Mouse (Mus musculus): ENCODE data around the gene Akt1s1. TPM values are rescaled to one million over a fixed set of nuclear protein-coding genes. Genes with fewer than 3 reads are reported as not detected.

Akt1s1 gene
- polyA plus RNA-seq, 1 experiment from 2014 or later = 53.9 TPM

- Histone ChIP-seq H3K27me3 (ENCODE audit: control insufficient read depth, insufficient read depth, low read length) (no peaks in the 10 kb centered on the region), H3K9me3 (replicated peaks; ENCODE audit: control insufficient read depth, low read length) (no peaks in the 10 kb centered on the region), H3K4me2 (peak overlapping the region; percentile 61), H3K4me1 (ENCODE audit: control insufficient read depth, insufficient read depth, low read length) (peaks cover 26% of the 10 kb centered on the region), H3K4me3 (ENCODE audit: low read depth, low read length) (peak overlapping the region; percentile 34), H3K9ac (ENCODE audit: low read depth, low read length) (peak overlapping the region; percentile 59; the same call in 1 of the 2 replicates), H3K27ac (ENCODE audit: low read depth, low read length) (peak overlapping the region; percentile 46), H3K36me3 (ENCODE audit: control insufficient read depth, insufficient read depth, low read length) (peaks cover 36% of the 10 kb centered on the region)
- ATAC-seq (replicated peaks; ENCODE audit: insufficient number of reproducible peaks, low FRiP score, low TSS enrichment) = 0 out of 2 replicates have a peak, but pooled peaks have one; percentile 29
- WGBS (ENCODE audit: insufficient replicate concordance) = 9% methylated on average over 21 of the region's 21 CpGs
Observed at GRCm38 (mm10) chr7:44901230-44901722, 52.5 kb downstream of the Akt1s1 start.

MicroRNAs encoded within 50 kb of the gene (microRNA counts, 519-probe panel; counts per million panel counts)
- microRNA mmu-miR-707 = 32.2 counts per million

Small RNA genes lying within 50 kb of the gene (microRNA-seq; reads per million reads assigned to microRNA genes)
- not detected for gene Mir707 (ENCODE audit: borderline number of aligned reads)

Other genes with a start within 250 kb of the Akt1s1 start
- gene Myh14, start 178.1 kb upstream of the Akt1s1 start, polyA plus RNA-seq (2014; fragmentation: Nextera tagmentation; extraction: Ambion mirVana) = 0.31 and 0.56 TPM in 2 replicates
- gene Izumo2, start 140.2 kb upstream of the Akt1s1 start, polyA plus RNA-seq (2014; fragmentation: Nextera tagmentation; extraction: Ambion mirVana) = not detected in 2 replicates
- gene Vrk3, start 100.6 kb upstream of the Akt1s1 start, polyA plus RNA-seq (2014; fragmentation: Nextera tagmentation; extraction: Ambion mirVana) = 30.6 and 34.1 TPM in 2 replicates
- gene Zfp473, start 97.9 kb upstream of the Akt1s1 start, polyA plus RNA-seq (2014; fragmentation: Nextera tagmentation; extraction: Ambion mirVana) = 0.58 and 1.2 TPM in 2 replicates
- 49.0 and 57.5 TPM in 2 replicates for gene Nup62, start 32.9 kb upstream of the Akt1s1 start, polyA plus RNA-seq (2014; fragmentation: Nextera tagmentation; extraction: Ambion mirVana)
- gene Il4i1, start 32.6 kb upstream of the Akt1s1 start, polyA plus RNA-seq (2014; fragmentation: Nextera tagmentation; extraction: Ambion mirVana) = 0.14 and 1.2 TPM in 2 replicates
- gene Atf5, start 32.3 kb upstream of the Akt1s1 start, polyA plus RNA-seq (2014; fragmentation: Nextera tagmentation; extraction: Ambion mirVana) = 1.6 and 1.9 TPM in 2 replicates
- 48.2 and 49.2 TPM in 2 replicates for gene Tbc1d17, start 88 bp downstream of the Akt1s1 start, polyA plus RNA-seq (2014; fragmentation: Nextera tagmentation; extraction: Ambion mirVana)
- 18.9 and 19.2 TPM in 2 replicates for gene Pnkp, start 8.1 kb downstream of the Akt1s1 start, polyA plus RNA-seq (2014; fragmentation: Nextera tagmentation; extraction: Ambion mirVana)
- gene Ptov1, start 20.8 kb downstream of the Akt1s1 start, polyA plus RNA-seq (2014; fragmentation: Nextera tagmentation; extraction: Ambion mirVana) = 205 and 218 TPM in 2 replicates
- 47.3 and 51.9 TPM in 2 replicates for gene Med25, start 43.7 kb downstream of the Akt1s1 start, polyA plus RNA-seq (2014; fragmentation: Nextera tagmentation; extraction: Ambion mirVana)
- gene Fuz, start 47.1 kb downstream of the Akt1s1 start, polyA plus RNA-seq (2014; fragmentation: Nextera tagmentation; extraction: Ambion mirVana) = 12.2 and 12.8 TPM in 2 replicates
- gene Ap2a1, start 80.5 kb downstream of the Akt1s1 start, polyA plus RNA-seq (2014; fragmentation: Nextera tagmentation; extraction: Ambion mirVana) = 69.1 and 77.3 TPM in 2 replicates
- gene Tsks, start 94.2 kb downstream of the Akt1s1 start, polyA plus RNA-seq (2014; fragmentation: Nextera tagmentation; extraction: Ambion mirVana) = not detected in 2 replicates
- gene Cpt1c, start 125.9 kb downstream of the Akt1s1 start, polyA plus RNA-seq (2014; fragmentation: Nextera tagmentation; extraction: Ambion mirVana) = 10.0 and 10.5 TPM in 2 replicates
- gene Prmt1, start 137.6 kb downstream of the Akt1s1 start, polyA plus RNA-seq (2014; fragmentation: Nextera tagmentation; extraction: Ambion mirVana) = 179 and 194 TPM in 2 replicates
- 57.3 and 61.4 TPM in 2 replicates for gene Irf3, start 148.7 kb downstream of the Akt1s1 start, polyA plus RNA-seq (2014; fragmentation: Nextera tagmentation; extraction: Ambion mirVana)
- 41.0 and 43.2 TPM in 2 replicates for gene Bcl2l12, start 149.7 kb downstream of the Akt1s1 start, polyA plus RNA-seq (2014; fragmentation: Nextera tagmentation; extraction: Ambion mirVana)
- gene Scaf1, start 167.4 kb downstream of the Akt1s1 start, polyA plus RNA-seq (2014; fragmentation: Nextera tagmentation; extraction: Ambion mirVana) = 37.9 and 42.5 TPM in 2 replicates
- 74.4 and 76.1 TPM in 2 replicates for gene Rras, start 169.0 kb downstream of the Akt1s1 start, polyA plus RNA-seq (2014; fragmentation: Nextera tagmentation; extraction: Ambion mirVana)
- 7.9 and 12.1 TPM in 2 replicates for gene Prr12, start 203.9 kb downstream of the Akt1s1 start, polyA plus RNA-seq (2014; fragmentation: Nextera tagmentation; extraction: Ambion mirVana)
- 54.2 and 58.9 TPM in 2 replicates for gene Nosip, start 213.4 kb downstream of the Akt1s1 start, polyA plus RNA-seq (2014; fragmentation: Nextera tagmentation; extraction: Ambion mirVana)
- 11.7 and 13.3 TPM in 2 replicates for gene Prrg2, start 213.7 kb downstream of the Akt1s1 start, polyA plus RNA-seq (2014; fragmentation: Nextera tagmentation; extraction: Ambion mirVana)
- 339 and 341 TPM in 2 replicates for gene Rcn3, start 243.2 kb downstream of the Akt1s1 start, polyA plus RNA-seq (2014; fragmentation: Nextera tagmentation; extraction: Ambion mirVana)

All from heart, embryonic 11.5 days (tissue).